Mouse (Mus musculus): ENCODE measurements around the gene a. TPM values are rescaled to one million over a fixed set of nuclear protein-coding genes. Genes with fewer than 3 reads are reported as not detected.
"Not testable (repeated sequence)": the region's sequence is repeated elsewhere in the genome, so short reads cannot be mapped to it uniquely, and the experiment has no call there.

Gene a
- total and polyA plus RNA-seq, 2 experiments from 2014 or later = 0.90 to 2.9 TPM

DNA sequence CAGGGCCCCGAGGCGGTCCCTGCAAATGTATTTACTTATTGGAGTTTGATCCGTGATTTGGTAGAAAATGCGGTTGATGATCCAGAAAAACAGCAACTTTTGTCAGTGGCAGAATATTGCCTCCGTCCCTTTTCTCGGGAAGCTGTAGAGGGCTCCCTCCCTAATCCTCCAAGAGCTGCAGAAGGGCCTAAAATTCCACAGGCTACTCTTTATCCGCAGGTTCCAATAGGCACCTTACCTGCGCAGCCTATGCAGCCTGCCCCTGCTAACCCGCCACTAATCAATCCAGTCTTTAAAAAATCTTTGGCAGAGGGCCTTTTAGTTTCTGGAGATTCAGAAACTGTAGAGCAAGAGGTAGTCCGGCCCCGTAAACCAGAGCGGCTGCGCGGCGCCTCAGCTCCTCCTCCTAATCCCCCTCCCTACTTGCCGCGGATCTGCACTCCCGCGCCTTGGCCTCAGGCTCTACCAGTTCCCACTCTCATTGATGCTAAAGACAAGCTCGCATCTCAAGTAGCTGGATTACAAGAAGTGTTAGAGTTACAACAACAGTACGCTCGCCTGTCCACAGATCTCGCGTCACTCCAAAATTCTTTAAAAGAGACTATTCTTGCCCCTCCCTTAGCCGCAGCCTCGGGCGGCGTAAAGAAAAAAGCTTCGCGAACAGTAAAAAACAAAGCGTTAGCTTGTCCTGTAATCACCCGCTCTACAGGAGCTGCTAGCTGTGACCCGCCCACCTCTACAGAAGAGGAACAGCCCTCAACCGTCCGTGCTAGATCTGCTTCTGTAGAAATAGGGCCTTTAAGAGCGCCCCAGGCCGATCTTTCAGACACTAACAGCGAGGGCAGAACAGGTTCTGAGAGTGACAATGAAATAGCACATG is 227.8 kb downstream of the a start:
- peak overlapping the region; percentile 46 for H3K4me3 ChIP-seq (ENCODE audit: low read depth, low read length)
- H3K27me3 ChIP-seq (ENCODE audit: insufficient read depth, low read length) = no peaks in the 10 kb centered on the region
- peak overlapping the region; percentile 44 for H3K9ac ChIP-seq
- H3K9me3 ChIP-seq (ENCODE audit: low read length) = no peaks in the 10 kb centered on the region
- H3K4me1 ChIP-seq (ENCODE audit: insufficient read depth) = peaks cover 4% of the 10 kb centered on the region; the same call in 1 of the 2 replicates
- ATAC-seq = peak; percentile 97
- peak overlapping the region; percentile 72 for H3K4me2 ChIP-seq (ENCODE audit: low read depth)
- H3K36me3 ChIP-seq (ENCODE audit: insufficient read depth) = no peaks in the 10 kb centered on the region
- peak; percentile 83 for DNase-seq
- peak; percentile 42; the same call in 1 of the 2 replicates for TF ChIP-seq CTCF (IDR thresholded peaks at IDR 0.05; ENCODE audit: low read depth)
- peak overlapping the region; percentile 70 for H3K27ac ChIP-seq (ENCODE audit: low read depth, low read length)
- under 1% methylated on average over 38 of the region's 38 CpGs for WGBS

DNA sequence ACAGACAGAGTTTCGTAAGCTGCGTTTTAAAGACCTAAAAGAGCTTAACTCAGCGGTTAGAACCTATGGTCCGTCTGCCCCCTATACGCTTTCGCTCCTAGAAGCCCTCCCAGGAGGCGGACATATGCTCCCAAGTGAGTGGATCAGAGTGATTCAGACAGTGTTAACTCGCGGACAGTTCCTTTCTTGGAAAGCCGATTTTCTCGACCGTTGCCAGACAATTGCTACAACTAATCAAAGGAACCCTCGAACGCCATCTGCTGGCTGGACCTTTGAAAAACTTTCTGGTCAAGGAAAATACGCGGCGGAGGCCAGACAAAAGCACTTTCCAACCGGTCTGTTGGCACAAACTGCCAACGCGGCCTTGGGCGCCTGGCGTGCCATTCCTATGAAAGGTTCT is 228.5 kb downstream of the a start:
- H3K27ac ChIP-seq (ENCODE audit: low read depth, low read length) = peak overlapping the region; percentile 70
- H3K4me1 ChIP-seq (ENCODE audit: insufficient read depth) = peaks cover 4% of the 10 kb centered on the region; the same call in 1 of the 2 replicates
- H3K9ac ChIP-seq = peak overlapping the region; percentile 44
- no peaks in the 10 kb centered on the region for H3K27me3 ChIP-seq (ENCODE audit: insufficient read depth, low read length)
- peak; percentile 80 for TF ChIP-seq CTCF (IDR thresholded peaks at IDR 0.05; ENCODE audit: low read depth)
- peak; percentile 90 for DNase-seq
- H3K4me3 ChIP-seq (ENCODE audit: low read depth, low read length) = peak overlapping the region; percentile 46
- WGBS = under 1% methylated on average over 22 of the region's 22 CpGs
- peak overlapping the region; percentile 72 for H3K4me2 ChIP-seq (ENCODE audit: low read depth)
- peak; percentile 80 for ATAC-seq
- H3K9me3 ChIP-seq (ENCODE audit: low read length) = no peaks in the 10 kb centered on the region
- no peaks in the 10 kb centered on the region for H3K36me3 ChIP-seq (ENCODE audit: insufficient read depth)

DNA sequence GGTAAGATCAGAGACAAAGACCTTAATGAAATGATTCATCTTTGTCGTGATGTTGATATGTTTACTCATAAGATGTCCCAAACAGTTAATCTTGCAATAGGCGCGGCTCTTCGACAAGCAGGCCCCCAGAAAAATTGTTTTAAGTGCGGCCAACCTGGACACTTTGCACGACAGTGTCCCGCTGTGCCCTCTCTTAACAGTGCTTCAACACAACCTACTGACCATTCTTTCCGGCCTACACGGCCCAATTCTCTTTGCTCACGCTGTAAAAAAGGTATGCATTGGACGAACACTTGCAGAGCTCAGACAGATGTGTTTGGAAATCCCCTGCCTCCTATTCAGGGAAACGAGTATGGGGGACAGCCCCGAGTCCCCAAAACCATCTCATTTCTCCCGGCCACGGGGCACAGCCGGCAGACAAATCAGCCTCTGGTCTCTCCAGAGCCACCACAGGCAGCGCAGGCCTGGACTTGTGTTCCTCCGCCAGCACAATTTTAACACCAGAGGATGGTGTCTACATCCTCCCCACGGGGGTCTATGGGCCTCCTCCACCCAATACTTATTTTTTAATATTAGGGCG is 229.1 kb downstream of the a start:
- H3K27me3 ChIP-seq (ENCODE audit: insufficient read depth, low read length); H3K9ac ChIP-seq; H3K4me1 ChIP-seq (ENCODE audit: insufficient read depth); H3K27ac ChIP-seq (ENCODE audit: low read depth, low read length); ATAC-seq; H3K4me3 ChIP-seq (ENCODE audit: low read depth, low read length); H3K9me3 ChIP-seq (ENCODE audit: low read length); H3K36me3 ChIP-seq (ENCODE audit: insufficient read depth); DNase-seq: not testable (repeated sequence)
- 23% methylated on average over 20 of the region's 20 CpGs for WGBS
- H3K4me2 ChIP-seq (ENCODE audit: low read depth) = peak overlapping the region; percentile 72

DNA sequence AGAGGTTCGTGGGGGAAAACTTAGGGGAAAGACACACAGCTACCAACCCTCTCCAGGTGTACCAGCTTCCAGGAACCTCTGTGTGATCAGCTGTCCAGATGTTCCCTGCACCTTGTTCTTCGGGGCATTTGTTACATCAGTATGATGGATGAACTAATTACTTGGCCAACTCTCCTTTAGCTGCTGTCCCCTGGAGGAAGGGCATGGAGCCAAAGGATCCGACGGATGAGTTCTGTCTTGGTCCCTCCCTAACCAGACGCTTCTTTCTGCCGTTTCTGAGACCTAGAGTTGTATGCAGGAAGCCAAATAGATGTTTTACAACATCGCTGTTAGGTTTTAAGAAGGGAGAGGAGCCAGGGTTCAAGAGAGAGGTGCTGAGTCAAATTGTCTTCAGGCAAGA is 239.6 kb downstream of the a start:
- DNase-seq (no peak), ATAC-seq (no peak)
- H3K9ac ChIP-seq = no peak overlapping the region
- no peaks in the 10 kb centered on the region for H3K4me1 ChIP-seq (ENCODE audit: insufficient read depth)
- no peaks in the 10 kb centered on the region for H3K9me3 ChIP-seq (ENCODE audit: low read length)
- H3K4me2 ChIP-seq (ENCODE audit: low read depth) = no peak overlapping the region
- H3K27me3 ChIP-seq (ENCODE audit: insufficient read depth, low read length) = no peaks in the 10 kb centered on the region
- H3K4me3 ChIP-seq (ENCODE audit: low read depth, low read length) = no peak overlapping the region
- H3K36me3 ChIP-seq (ENCODE audit: insufficient read depth) = no peaks in the 10 kb centered on the region
- 67% methylated on average over 7 of the region's 7 CpGs for WGBS
- no peak for TF ChIP-seq CTCF (IDR thresholded peaks at IDR 0.05; ENCODE audit: low read depth)
- no peak overlapping the region for H3K27ac ChIP-seq (ENCODE audit: low read depth, low read length)

DNA sequence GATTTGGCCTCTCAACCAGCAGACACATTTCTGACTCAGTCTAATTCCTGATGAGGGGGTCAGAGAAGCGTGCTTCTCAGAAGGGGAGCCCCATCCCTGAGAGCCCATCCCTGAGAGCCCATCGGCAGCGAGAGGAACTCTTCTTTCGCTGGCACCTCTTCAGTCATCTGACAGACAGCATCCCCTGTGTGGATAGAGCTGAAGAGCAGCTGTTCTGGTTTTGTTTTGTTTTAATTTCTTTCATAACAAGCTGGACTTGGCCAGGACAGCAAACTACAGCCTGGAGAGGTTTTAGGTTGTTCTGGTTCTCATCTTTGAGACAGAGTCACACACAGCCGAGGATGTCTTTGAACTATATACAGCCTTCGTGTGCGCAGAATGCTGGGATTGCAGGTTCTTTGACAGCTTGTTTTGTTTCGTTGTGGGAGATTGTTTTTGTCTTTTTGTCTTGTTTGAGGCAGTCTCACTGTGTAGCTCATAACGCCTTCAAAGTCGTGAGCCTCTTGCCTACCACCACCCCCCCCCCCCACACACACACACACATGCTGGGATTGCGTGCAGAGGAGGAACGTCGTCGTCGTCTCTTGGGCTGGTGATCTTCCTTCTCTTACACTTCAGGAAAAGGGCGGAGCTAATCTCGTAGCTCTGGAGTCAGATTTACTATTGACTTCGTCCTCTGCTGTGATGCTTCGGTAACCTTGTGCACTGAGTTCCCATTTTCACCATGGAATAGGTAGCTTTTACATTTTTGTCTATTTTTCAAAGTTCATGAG is 241.9 kb downstream of the a start:
- no peaks in the 10 kb centered on the region for H3K4me1 ChIP-seq (ENCODE audit: insufficient read depth)
- no peak overlapping the region for H3K9ac ChIP-seq
- no peaks in the 10 kb centered on the region for H3K27me3 ChIP-seq (ENCODE audit: insufficient read depth, low read length)
- no peak overlapping the region for H3K4me3 ChIP-seq (ENCODE audit: low read depth, low read length)
- DNase-seq (no peak), ATAC-seq (no peak)
- no peak overlapping the region for H3K27ac ChIP-seq (ENCODE audit: low read depth, low read length)
- no peaks in the 10 kb centered on the region for H3K9me3 ChIP-seq (ENCODE audit: low read length)
- H3K36me3 ChIP-seq (ENCODE audit: insufficient read depth) = no peaks in the 10 kb centered on the region
- no peak for TF ChIP-seq CTCF (IDR thresholded peaks at IDR 0.05; ENCODE audit: low read depth)
- WGBS = 41% methylated on average over 19 of the region's 19 CpGs
- no peak overlapping the region for H3K4me2 ChIP-seq (ENCODE audit: low read depth)

DNA sequence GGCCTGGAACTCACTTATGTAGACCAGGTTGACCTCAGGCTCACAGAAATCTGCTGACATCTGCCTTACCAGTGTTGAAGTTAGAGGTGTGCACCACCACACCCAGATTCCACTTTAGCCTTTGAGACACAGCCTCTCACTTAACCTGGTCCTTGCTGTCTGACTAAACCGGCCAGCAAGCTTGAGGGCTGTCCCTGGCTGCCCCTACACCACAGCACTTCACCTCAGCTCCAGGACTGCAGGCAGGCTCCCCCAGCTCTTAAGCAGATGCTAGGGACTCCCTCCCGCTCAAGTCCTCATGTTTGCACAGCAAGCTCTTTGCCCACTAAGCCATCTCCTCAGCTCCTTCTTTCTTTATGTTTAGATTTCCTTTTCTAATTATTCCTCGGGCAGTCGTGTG is 248.8 kb downstream of the a start:
- H3K9me3 ChIP-seq (ENCODE audit: low read length) = no peaks in the 10 kb centered on the region
- no peak overlapping the region for H3K4me3 ChIP-seq (ENCODE audit: low read depth, low read length)
- no peaks in the 10 kb centered on the region; the same call in 1 of the 2 replicates for H3K27me3 ChIP-seq (ENCODE audit: insufficient read depth, low read length)
- ATAC-seq (no peak), DNase-seq (no peak)
- no peak for TF ChIP-seq CTCF (IDR thresholded peaks at IDR 0.05; ENCODE audit: low read depth)
- WGBS = 69% methylated on average over 4 of the region's 4 CpGs
- H3K4me1 ChIP-seq (ENCODE audit: insufficient read depth) = no peaks in the 10 kb centered on the region
- no peak overlapping the region for H3K9ac ChIP-seq
- H3K36me3 ChIP-seq (ENCODE audit: insufficient read depth) = no peaks in the 10 kb centered on the region
- no peak overlapping the region for H3K27ac ChIP-seq (ENCODE audit: low read depth, low read length)
- H3K4me2 ChIP-seq (ENCODE audit: low read depth) = no peak overlapping the region

All from forebrain, postnatal 0 days (tissue).